Mouse (Mus musculus) common myeloid progenitor, adult 5-6 weeks (primary cell): Measurements from ENCODE around the gene Olfr311. TPM values are rescaled to one million over a fixed set of nuclear protein-coding genes. Genes with fewer than 3 reads are reported as not detected.

Experiments
- ATAC-seq: replicated peaks from 2 replicates; pipeline ENCODE4 v1.8.0; 2016; ENCODE audit warnings: low read depth, mild to moderate bottlenecking, moderate TSS enrichment, inconsistent platforms; ENCODE audit not compliant: poor library complexity, severe bottlenecking
- total RNA-seq: library from RNA; stranded (forward); fragments of 200-1000, 187-1606 nt; gene quantifications from 2 replicates; pipeline ENCODE4 v1.2.3, GENCODE M21; 2017

Gene Olfr311
- total RNA-seq, 1 experiment from 2014 or later = not detected

DNA sequence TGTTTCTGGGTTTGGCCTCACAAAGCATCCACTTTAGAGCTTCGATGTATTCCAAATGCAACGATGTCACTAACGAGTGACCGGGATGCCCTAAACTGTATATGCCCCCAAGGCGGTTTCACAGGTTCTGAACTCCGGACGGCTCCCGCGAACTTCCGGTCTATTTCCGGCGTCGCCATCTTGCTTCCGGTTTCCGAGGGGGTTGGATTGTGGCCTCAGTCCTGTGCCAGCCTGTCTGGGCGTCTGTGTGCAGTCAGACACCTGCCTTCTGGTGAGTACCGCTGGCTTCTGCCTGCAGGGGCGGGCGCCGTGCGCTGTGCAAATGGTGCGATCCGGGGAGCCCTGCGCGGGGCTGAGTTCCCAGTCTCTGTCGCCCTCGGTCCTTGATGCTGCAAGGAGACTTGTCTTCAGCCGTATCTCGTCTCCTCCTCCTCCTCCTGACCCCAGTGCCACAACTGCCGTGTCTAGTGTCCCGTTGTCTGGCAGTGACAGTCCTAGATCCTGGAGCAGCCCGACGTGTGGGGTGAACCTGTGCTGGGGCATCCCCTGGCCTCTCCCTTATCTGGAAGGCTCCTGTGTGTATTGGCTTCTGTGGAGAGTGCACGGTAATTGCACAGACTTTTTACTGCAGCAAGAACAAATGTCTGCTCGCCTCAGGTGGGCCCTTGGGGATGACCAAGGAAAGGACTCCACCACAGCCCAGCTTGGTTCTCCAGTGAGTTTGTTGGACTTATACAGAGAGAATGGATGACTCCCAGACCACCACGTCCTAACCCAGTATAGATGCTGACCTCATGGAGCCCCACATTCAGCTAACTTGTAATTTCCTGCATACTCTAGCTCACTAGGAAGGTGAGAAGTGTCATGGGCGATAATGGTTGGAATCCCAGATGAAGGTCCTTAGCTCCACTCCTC is 28.2 kb downstream of the Olfr311 start, which contains the start of gene 2810021J22Rik:
2810021J22Rik (plus strand) TSS at position 178 of the 915 bp plus-strand sequence.
- ATAC-seq = peak; percentile 96

DNA sequence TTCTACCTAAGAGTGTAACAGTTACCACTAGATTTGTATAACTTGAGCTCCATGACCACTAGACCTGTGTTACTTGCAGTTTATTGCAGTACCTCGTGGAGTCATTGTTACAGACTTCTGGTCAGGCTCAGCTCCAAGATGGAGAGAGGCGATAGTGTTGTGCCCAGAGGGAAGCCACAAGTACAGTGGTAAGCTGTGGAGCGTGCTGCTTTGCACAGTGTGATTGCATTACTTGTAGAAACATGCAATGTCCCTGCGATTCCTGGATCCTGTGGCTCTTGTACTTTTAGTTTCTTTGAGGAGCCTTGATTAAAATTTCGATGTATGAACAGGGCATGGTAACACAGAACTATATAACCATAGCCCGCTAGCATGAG is 28.9 kb downstream of the Olfr311 start:
- ATAC-seq = no peak

DNA sequence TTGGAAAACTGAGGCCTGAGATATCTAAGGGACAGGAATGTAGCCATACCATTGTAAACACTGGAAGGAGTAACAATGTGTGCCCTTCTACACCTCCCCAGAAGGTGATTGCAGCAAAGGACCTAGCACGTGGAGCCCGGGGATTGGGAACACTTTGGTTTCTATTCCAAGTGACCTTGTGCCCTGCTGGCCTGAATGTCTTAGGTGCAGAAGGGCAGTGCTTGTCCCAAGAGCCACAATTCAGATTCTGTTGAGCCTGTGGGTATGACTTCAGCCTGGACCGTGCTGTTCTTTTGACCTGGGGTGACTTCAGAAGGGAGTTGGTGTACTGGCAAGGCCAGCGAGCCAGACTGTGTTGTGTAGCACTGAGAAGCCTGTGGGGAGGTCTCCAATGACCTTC is 31.9 kb downstream of the Olfr311 start:
- no peak for ATAC-seq

DNA sequence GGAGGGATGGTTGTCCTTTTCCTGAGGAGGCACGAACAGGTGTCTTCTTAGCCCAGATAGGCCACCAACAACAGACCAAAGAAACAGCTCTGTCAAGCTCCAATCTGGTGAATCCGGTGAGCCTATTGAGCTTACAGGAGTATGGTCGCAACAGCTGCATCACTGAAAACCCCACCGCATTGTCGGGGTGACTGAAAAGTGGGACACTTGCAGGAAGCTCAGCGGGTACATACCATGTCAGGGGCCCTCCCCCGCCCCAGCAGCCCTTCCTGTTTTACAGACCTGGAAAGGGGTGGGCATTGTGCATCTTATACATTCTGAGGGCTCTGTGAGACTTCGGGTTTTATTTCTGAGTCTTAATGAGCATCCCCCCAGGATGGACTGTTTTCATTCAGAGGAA is 44.7 kb downstream of the Olfr311 start:
- no peak for ATAC-seq

DNA sequence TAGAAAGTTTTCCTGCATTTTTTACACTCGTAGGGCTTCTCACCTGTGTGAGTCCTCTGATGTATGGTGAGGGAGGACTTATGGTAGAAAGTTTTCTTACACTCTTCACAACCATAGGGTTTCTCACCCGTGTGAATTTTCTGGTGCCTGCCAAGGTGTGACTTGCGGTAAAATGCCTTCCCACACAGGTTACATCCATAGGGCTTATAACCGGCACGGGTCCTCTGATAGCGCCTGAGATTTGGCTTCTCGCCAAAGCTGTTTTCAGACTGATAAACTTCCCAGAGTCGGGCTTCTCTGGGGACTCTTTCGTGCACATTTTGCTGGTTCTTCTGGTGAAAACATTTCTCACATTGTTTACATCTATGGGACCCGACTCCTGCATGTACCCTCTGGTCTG is 51.5 kb downstream of the Olfr311 start:
- no peak for ATAC-seq

Other genes with a start within 250 kb of the Olfr311 start
- not detected in 2 replicates for gene Olfr324, start 244.1 kb upstream of the Olfr311 start, total RNA-seq
- gene 2210407C18Rik, start 223.2 kb upstream of the Olfr311 start, total RNA-seq = not detected in 2 replicates
- gene Olfr323, start 208.8 kb upstream of the Olfr311 start, total RNA-seq = not detected in 2 replicates
- gene Trim58, start 198.8 kb upstream of the Olfr311 start, total RNA-seq = 4.7 and 8.4 TPM in 2 replicates
- 0.27 TPM in 1 of 2 replicates, not detected in the other for gene Olfr322, start 180.5 kb upstream of the Olfr311 start, total RNA-seq
- gene Olfr320, start 158.2 kb upstream of the Olfr311 start, total RNA-seq = not detected in 2 replicates
- not detected in 2 replicates for gene Olfr319, start 140.1 kb upstream of the Olfr311 start, total RNA-seq
- gene Olfr318, start 115.2 kb upstream of the Olfr311 start, total RNA-seq = not detected in 2 replicates
- gene Olfr317, start 100.0 kb upstream of the Olfr311 start, total RNA-seq = not detected in 2 replicates
- gene Olfr316, start 86.5 kb upstream of the Olfr311 start, total RNA-seq = not detected in 2 replicates
- gene Olfr315, start 66.1 kb upstream of the Olfr311 start, total RNA-seq = not detected in 2 replicates
- not detected in 2 replicates for gene Olfr314, start 56.3 kb upstream of the Olfr311 start, total RNA-seq
- gene Fam183b, start 37.3 kb upstream of the Olfr311 start, total RNA-seq = not detected in 2 replicates
- not detected in 2 replicates for gene Olfr313, start 24.3 kb upstream of the Olfr311 start, total RNA-seq
- gene Olfr312, start 10.0 kb upstream of the Olfr311 start, total RNA-seq = not detected in 2 replicates
- gene Gm12258, start 7.9 kb downstream of the Olfr311 start, total RNA-seq = 1.8 and 2.0 TPM in 2 replicates
- gene 2810021J22Rik, start 28.0 kb downstream of the Olfr311 start, total RNA-seq = 4.7 and 11.1 TPM in 2 replicates
- gene Zfp39, start 65.0 kb downstream of the Olfr311 start, total RNA-seq = 14.6 and 16.4 TPM in 2 replicates
- gene Btnl10, start 78.7 kb downstream of the Olfr311 start, total RNA-seq = 3.8 and 5.9 TPM in 2 replicates
- gene Rnf187, start 99.7 kb downstream of the Olfr311 start, total RNA-seq = 88.5 and 107 TPM in 2 replicates
- gene Hist3h2ba, start 109.7 kb downstream of the Olfr311 start, total RNA-seq = 12.7 and 17.8 TPM in 2 replicates
- 215 and 229 TPM in 2 replicates for gene Hist3h2a, start 115.4 kb downstream of the Olfr311 start, total RNA-seq
- gene Trim17, start 115.4 kb downstream of the Olfr311 start, total RNA-seq = not detected in 2 replicates
- gene Trim11, start 138.8 kb downstream of the Olfr311 start, total RNA-seq = 14.8 and 16.9 TPM in 2 replicates